15 mouse cellular contexts compared by ENCODE assay signal in genomic region chrX:18420161-18420784, GRCm38 (mm10).
A peak's percentile ranks its signal among the peaks of the same experiment; 100 is the strongest.
DNase-seq lines count a peak whose midpoint lies in the region.
"Had no signal": no experiment of that assay in that cellular context is flagged by ENCODE, and none has a peak within 500 bp of the region (broad histone marks: within the 10 kb centered on the region; RNA-seq: fewer than 3 reads in every experiment).

No protein-coding gene starts in this region.

- DNase-seq in brain, adult 2 months (ENCODE audit: low read depth, low spot score), result peak; percentile 84
- DNase-seq in cerebellum, adult 11 months, result peak; percentile 48
- peak; percentile 74 for DNase-seq in cerebellum, adult 9-10 months
- peak; percentile 49 to 51 for DNase-seq in cerebellum, postnatal 36 days
- no peak for DNase-seq in adrenal gland, adult (ENCODE audit: inconsistent age in 2 of 2, low spot score in 1 of 2)
- no peak for DNase-seq in kidney, adult 8-10 months
- DNase-seq: adrenal gland, postnatal 10 days; B cell, adult 2 months; gastrocnemius, postnatal 25 days; heart, adult 11 months; heart, postnatal 4 days; kidney, postnatal 36 days; liver, embryonic 13.5 days; lung, adult 18-20 months; lung, postnatal 4 days had no signal

Comparison
In these comparisons a context has a peak if more than half of its experiments do, and no peak if none do; other contexts are left out.
1. DNase-seq: peak in brain, adult 2 months (single experiment), cerebellum, adult 11 months (single experiment), cerebellum, adult 9-10 months (single experiment) and cerebellum, postnatal 36 days (2 of 2); none in adrenal gland, adult (0 of 2) and kidney, adult 8-10 months (0 of 2).